Mouse (Mus musculus): ENCODE data around the gene Pde11a. TPM values are rescaled to one million over a fixed set of nuclear protein-coding genes. Genes with fewer than 3 reads are reported as not detected.

Gene Pde11a
- total and polyA plus RNA-seq, 2 experiments, result not detected

GRCm38 (mm10) chr2:76330081-76330480 lies 8.5 kb downstream of the Pde11a start:
- H3K27ac ChIP-seq (replicated peaks; ENCODE audit: insufficient read depth, low read depth, low read length), result no peak overlapping the region
- H3K4me3 ChIP-seq (ENCODE audit: insufficient read depth, low read depth, low read length), result no peak overlapping the region
- H3K9ac ChIP-seq (ENCODE audit: low read depth, low read length), result no peak overlapping the region
- H3K27me3 ChIP-seq (ENCODE audit: control insufficient read depth, insufficient read depth, low read length), result no peaks in the 10 kb centered on the region
- TF ChIP-seq CTCF (IDR thresholded peaks at IDR 0.05; ENCODE audit: low read depth, low read length), result no peak
- no peak for TF ChIP-seq POLR2A (IDR thresholded peaks at IDR 0.05; ENCODE audit: extremely low read depth, insufficient read depth, low read length)
- WGBS, result 89% methylated on average over 5 of the region's 5 CpGs
- H3K4me1 ChIP-seq (ENCODE audit: control insufficient read depth, insufficient read depth, low read length), result no peaks in the 10 kb centered on the region
- H3K79me2 ChIP-seq (ENCODE audit: control insufficient read depth, insufficient read depth, low read length), result no peaks in the 10 kb centered on the region
- no peaks in the 10 kb centered on the region for H3K36me3 ChIP-seq (ENCODE audit: control insufficient read depth, insufficient read depth, low read length)
- no peak for DNase-seq (ENCODE audit: extremely low read depth, low read depth, low spot score)

DNA sequence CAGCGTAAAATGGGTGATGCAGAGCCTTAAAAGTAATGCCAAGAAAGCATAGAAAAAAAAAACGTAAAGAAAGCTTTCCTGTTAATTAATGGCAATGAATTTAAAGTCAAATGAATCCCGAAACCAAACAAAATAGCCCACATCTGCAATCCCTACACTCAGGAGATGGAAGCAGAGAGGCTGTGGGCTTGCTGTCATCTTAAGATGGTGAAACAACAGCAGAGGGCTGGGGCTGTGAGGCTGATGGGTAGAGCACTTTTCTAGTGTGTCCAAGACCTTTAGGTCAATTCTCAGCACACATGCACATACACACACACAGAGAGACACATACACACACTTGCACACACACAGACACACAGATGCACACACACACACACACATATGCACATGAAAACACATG lies 12.4 kb downstream of the Pde11a start:
- Histone ChIP-seq H3K27ac (replicated peaks; ENCODE audit: insufficient read depth, low read depth, low read length) (no peak overlapping the region), H3K4me3 (ENCODE audit: insufficient read depth, low read depth, low read length) (no peak overlapping the region), H3K9ac (ENCODE audit: low read depth, low read length) (no peak overlapping the region), H3K79me2 (ENCODE audit: control insufficient read depth, insufficient read depth, low read length) (no peaks in the 10 kb centered on the region), H3K27me3 (ENCODE audit: control insufficient read depth, insufficient read depth, low read length) (no peaks in the 10 kb centered on the region), H3K4me1 (ENCODE audit: control insufficient read depth, insufficient read depth, low read length) (no peaks in the 10 kb centered on the region), H3K36me3 (ENCODE audit: control insufficient read depth, insufficient read depth, low read length) (no peaks in the 10 kb centered on the region)
- TF ChIP-seq CTCF (IDR thresholded peaks at IDR 0.05; ENCODE audit: low read depth, low read length) (no peak), POLR2A (IDR thresholded peaks at IDR 0.05; ENCODE audit: extremely low read depth, insufficient read depth, low read length) (no peak)
- no peak for DNase-seq (ENCODE audit: extremely low read depth, low read depth, low spot score)
- WGBS, result 83% methylated on average over 3 of the region's 3 CpGs

DNA sequence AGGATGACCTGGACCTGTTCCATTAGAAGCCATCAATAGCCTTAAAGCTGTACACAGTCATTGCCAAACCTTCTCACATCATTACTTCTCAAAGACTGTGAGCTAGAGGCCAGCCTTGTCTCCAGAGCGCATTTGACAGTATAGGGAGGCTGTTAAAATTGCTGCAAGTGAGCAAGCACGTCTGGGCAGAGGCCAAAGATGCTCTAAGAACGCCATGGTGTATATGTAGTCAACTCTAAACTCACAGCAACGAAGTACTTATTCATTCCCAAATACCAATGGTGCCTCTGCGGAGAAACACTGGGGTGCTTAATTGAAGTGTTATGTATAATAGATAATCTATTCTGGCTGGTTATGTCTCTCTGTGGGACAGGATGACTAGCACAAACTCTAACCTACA lies 14.1 kb downstream of the Pde11a start:
- Histone ChIP-seq H3K9ac (ENCODE audit: low read depth, low read length) (no peak overlapping the region), H3K27ac (replicated peaks; ENCODE audit: insufficient read depth, low read depth, low read length) (no peak overlapping the region), H3K79me2 (ENCODE audit: control insufficient read depth, insufficient read depth, low read length) (no peaks in the 10 kb centered on the region), H3K36me3 (ENCODE audit: control insufficient read depth, insufficient read depth, low read length) (no peaks in the 10 kb centered on the region), H3K4me3 (ENCODE audit: insufficient read depth, low read depth, low read length) (no peak overlapping the region), H3K27me3 (ENCODE audit: control insufficient read depth, insufficient read depth, low read length) (no peaks in the 10 kb centered on the region), H3K4me1 (ENCODE audit: control insufficient read depth, insufficient read depth, low read length) (no peaks in the 10 kb centered on the region)
- DNase-seq (ENCODE audit: extremely low read depth, low read depth, low spot score), result no peak
- no peak for TF ChIP-seq POLR2A (IDR thresholded peaks at IDR 0.05; ENCODE audit: extremely low read depth, insufficient read depth, low read length)
- TF ChIP-seq CTCF (IDR thresholded peaks at IDR 0.05; ENCODE audit: low read depth, low read length), result no peak
- 82% methylated on average over 5 of the region's 5 CpGs for WGBS

- Histone ChIP-seq H3K27ac (replicated peaks; ENCODE audit: insufficient read depth, low read depth, low read length) (no peak overlapping the region), H3K4me3 (ENCODE audit: insufficient read depth, low read depth, low read length) (no peak overlapping the region), H3K27me3 (ENCODE audit: control insufficient read depth, insufficient read depth, low read length) (no peaks in the 10 kb centered on the region), H3K9ac (ENCODE audit: low read depth, low read length) (no peak overlapping the region), H3K4me1 (ENCODE audit: control insufficient read depth, insufficient read depth, low read length) (no peaks in the 10 kb centered on the region), H3K36me3 (ENCODE audit: control insufficient read depth, insufficient read depth, low read length) (no peaks in the 10 kb centered on the region), H3K79me2 (ENCODE audit: control insufficient read depth, insufficient read depth, low read length) (no peaks in the 10 kb centered on the region)
- 79% methylated on average over 21 of the region's 21 CpGs for whole genome bisulfite sequencing
- TF ChIP-seq POLR2A (IDR thresholded peaks at IDR 0.05; ENCODE audit: extremely low read depth, insufficient read depth, low read length), result no peak
- no peak for TF ChIP-seq CTCF (IDR thresholded peaks at IDR 0.05; ENCODE audit: low read depth, low read length)
- no peak for DNase-seq (ENCODE audit: extremely low read depth, low read depth, low spot score)
Observed at GRCm38 (mm10) chr2:76323185-76323875, 15.2 kb downstream of the Pde11a start.

DNA sequence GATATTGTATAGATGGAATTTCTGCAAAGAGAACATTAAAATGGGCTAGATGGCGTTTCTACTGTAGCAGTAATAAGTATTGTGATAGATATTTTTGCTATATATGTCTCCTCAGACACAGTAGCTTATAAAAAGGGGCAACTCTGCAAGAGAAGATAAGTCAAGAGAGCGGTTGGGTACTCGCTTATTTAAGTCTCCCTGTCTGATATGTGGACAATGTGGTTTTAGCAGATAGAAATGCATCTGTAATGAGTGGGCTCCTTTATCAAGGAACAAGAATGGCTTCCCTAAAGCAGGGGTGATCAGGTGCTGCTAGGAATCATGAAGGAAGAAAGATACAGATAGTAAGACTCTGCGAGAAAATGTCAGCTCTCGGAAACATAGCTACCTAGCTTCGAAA lies 18.2 kb downstream of the Pde11a start:
- H3K4me3 ChIP-seq (ENCODE audit: insufficient read depth, low read depth, low read length), result no peak overlapping the region
- WGBS, result 88% methylated on average over 6 of the region's 6 CpGs
- no peaks in the 10 kb centered on the region for H3K36me3 ChIP-seq (ENCODE audit: control insufficient read depth, insufficient read depth, low read length)

DNA sequence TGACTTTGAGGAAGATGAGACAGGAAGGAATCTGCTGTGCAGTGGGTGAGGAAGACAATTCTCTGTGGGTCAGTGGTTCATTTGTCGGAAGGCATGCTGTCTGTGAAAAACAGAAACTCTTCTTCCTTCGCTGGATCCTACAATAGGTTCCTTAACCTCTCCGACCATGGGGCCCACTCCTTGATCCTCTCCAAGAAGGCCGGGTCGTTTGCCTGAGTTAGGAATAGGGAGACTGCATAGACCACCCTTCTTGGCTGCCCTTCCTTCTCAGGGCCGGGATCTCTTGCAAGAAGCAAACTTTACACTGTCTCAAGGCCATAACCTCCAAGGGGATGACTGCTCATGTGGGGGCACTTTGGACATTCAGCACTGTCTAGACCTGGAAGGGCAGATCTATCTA lies 19.3 kb downstream of the Pde11a start:
- DNase-seq (ENCODE audit: extremely low read depth, low read depth, low spot score), result no peak
- Histone ChIP-seq H3K4me3 (ENCODE audit: insufficient read depth, low read depth, low read length) (no peak overlapping the region), H3K36me3 (ENCODE audit: control insufficient read depth, insufficient read depth, low read length) (no peaks in the 10 kb centered on the region), H3K27ac (replicated peaks; ENCODE audit: insufficient read depth, low read depth, low read length) (no peak overlapping the region), H3K79me2 (ENCODE audit: control insufficient read depth, insufficient read depth, low read length) (no peaks in the 10 kb centered on the region), H3K27me3 (ENCODE audit: control insufficient read depth, insufficient read depth, low read length) (no peaks in the 10 kb centered on the region), H3K9ac (ENCODE audit: low read depth, low read length) (no peak overlapping the region), H3K4me1 (ENCODE audit: control insufficient read depth, insufficient read depth, low read length) (no peaks in the 10 kb centered on the region)
- TF ChIP-seq POLR2A (IDR thresholded peaks at IDR 0.05; ENCODE audit: extremely low read depth, insufficient read depth, low read length), result no peak
- TF ChIP-seq CTCF (IDR thresholded peaks at IDR 0.05; ENCODE audit: low read depth, low read length), result no peak
- WGBS, result 82% methylated on average over 6 of the region's 6 CpGs

More for the DNA sequence above, 18.2 kb downstream of the Pde11a start:
- TF ChIP-seq POLR2A (IDR thresholded peaks at IDR 0.05; ENCODE audit: extremely low read depth, insufficient read depth, low read length) (no peak), CTCF (IDR thresholded peaks at IDR 0.05; ENCODE audit: low read depth, low read length) (no peak)
- DNase-seq (ENCODE audit: extremely low read depth, low read depth, low spot score), result no peak
- Histone ChIP-seq H3K4me1 (ENCODE audit: control insufficient read depth, insufficient read depth, low read length) (no peaks in the 10 kb centered on the region), H3K9ac (ENCODE audit: low read depth, low read length) (no peak overlapping the region), H3K27ac (replicated peaks; ENCODE audit: insufficient read depth, low read depth, low read length) (no peak overlapping the region), H3K79me2 (ENCODE audit: control insufficient read depth, insufficient read depth, low read length) (no peaks in the 10 kb centered on the region), H3K27me3 (ENCODE audit: control insufficient read depth, insufficient read depth, low read length) (no peaks in the 10 kb centered on the region)
